Mouse (Mus musculus) spleen, embryonic (tissue): ENCODE data around the gene Hist1h4f.

Experiments used
- CTCF ChIA-PET: fragments of 350-600 bp; sonication (Branson Sonifier 250); formaldehyde crosslinking; loops from one replicate; lab custom pipeline; 2022; lab: Charles Lee

Hist1h4f gene

GRCm38 (mm10) chr13:23517603-23518294, 33.7 kb downstream of the Hist1h4f start:
- CTCF ChIA-PET: interaction anchor here (0.6 to 0.9 kb wide), 2 partner anchors 23 to 87 kb away, joined by 5 read pairs; no protein-coding TSS in a partner anchor

GRCm38 (mm10) chr13:23516822-23517602, 34.4 kb downstream of the Hist1h4f start:
- CTCF ChIA-PET: interaction anchor here (0.6 to 0.9 kb wide), 2 partner anchors 24 to 80 kb away, joined by 3 to 5 read pairs; no protein-coding TSS in a partner anchor

GRCm38 (mm10) chr13:23515826-23516620, 35.4 kb downstream of the Hist1h4f start:
- CTCF ChIA-PET: interaction anchor here (0.6 kb wide), 1 partner anchor 80 kb away, joined by 5 read pairs; no protein-coding TSS in a partner anchor

GRCm38 (mm10) chr13:23515281-23515680, 36.2 kb downstream of the Hist1h4f start:
- CTCF ChIA-PET: interaction anchor here (0.6 kb wide), 1 partner anchor 79 kb away, joined by 5 read pairs; no protein-coding TSS in a partner anchor

GRCm38 (mm10) chr13:23513517-23513916, 37.9 kb downstream of the Hist1h4f start:
- CTCF ChIA-PET: no interaction called here

GRCm38 (mm10) chr13:23510127-23510526, 41.3 kb downstream of the Hist1h4f start:
- CTCF ChIA-PET: no interaction called here

- CTCF ChIA-PET: no interaction called here
Observed at GRCm38 (mm10) chr13:23506819-23507515, 44.5 kb downstream of the Hist1h4f start.

- CTCF ChIA-PET: no interaction called here
Observed at GRCm38 (mm10) chr13:23506351-23506750, 45.1 kb downstream of the Hist1h4f start.

GRCm38 (mm10) chr13:23505662-23506345, 45.6 kb downstream of the Hist1h4f start:
- CTCF ChIA-PET: no interaction called here

GRCm38 (mm10) chr13:23503797-23504196, 47.7 kb downstream of the Hist1h4f start:
- CTCF ChIA-PET: no interaction called here

GRCm38 (mm10) chr13:23502916-23503315, 48.5 kb downstream of the Hist1h4f start:
- CTCF ChIA-PET: interaction anchor here (0.7 kb wide), 1 partner anchor 1559 kb away, joined by 7 read pairs; no protein-coding TSS in a partner anchor

- CTCF ChIA-PET: interaction anchor here (0.7 kb wide), 1 partner anchor 1558 kb away, joined by 7 read pairs; no protein-coding TSS in a partner anchor
Observed at GRCm38 (mm10) chr13:23502031-23502567, 49.3 kb downstream of the Hist1h4f start.

- CTCF ChIA-PET: no interaction called here
Observed at GRCm38 (mm10) chr13:23501511-23501910, 49.9 kb downstream of the Hist1h4f start.
